Mouse (Mus musculus) heart, embryonic 16.5 days (tissue): ENCODE data around the gene Plekhg1. TPM values are rescaled to one million over a fixed set of nuclear protein-coding genes. Genes with fewer than 3 reads are reported as not detected.

ENCODE experiments used
- ATAC-seq: fragments of 200-750 bp; cut with Nextera tagmentation; replicated peaks from 2 replicates; pipeline ENCODE4 v1.8.0; 2017; ENCODE audit warnings: moderate number of reproducible peaks; ENCODE audit not compliant: insufficient read depth, low FRiP score; ENCODE audit errors: extremely low read depth
- H3K27ac ChIP-seq: fragments of 300-500 bp; sonication (generic); 2 replicates; pipeline ENCODE4 v1.5.1; 2014; ENCODE audit warnings: mild to moderate bottlenecking, low read length, control low read depth, moderate library complexity
- H3K27me3 ChIP-seq: fragments of 300-500 bp; sonication (generic); 2 replicates; pipeline ENCODE4 v1.6.1; 2014; ENCODE audit warnings: low read length, mixed read lengths; ENCODE audit not compliant: control insufficient read depth, insufficient read depth
- H3K36me3 ChIP-seq: fragments of 300-500 bp; sonication (generic); 2 replicates; pipeline ENCODE4 v1.6.1; 2014; ENCODE audit not compliant: control insufficient read depth, insufficient read depth
- H3K4me1 ChIP-seq: fragments of 300-500 bp; sonication (generic); 2 replicates; pipeline ENCODE4 v1.6.1; 2014; ENCODE audit warnings: low read length, mixed read lengths; ENCODE audit not compliant: control insufficient read depth, insufficient read depth
- H3K4me2 ChIP-seq: fragments of 300-500 bp; sonication (generic); 2 replicates; pipeline ENCODE4 v1.6.1; 2014; ENCODE audit warnings: low read depth, mild to moderate bottlenecking, control low read depth, low read length
- H3K4me3 ChIP-seq: fragments of 300-500 bp; sonication (generic); 2 replicates; pipeline ENCODE4 v1.5.1; 2014; ENCODE audit warnings: mild to moderate bottlenecking, control low read depth, low read length
- H3K9ac ChIP-seq: fragments of 300-500 bp; sonication (generic); 2 replicates; pipeline ENCODE4 v1.6.1; 2014; ENCODE audit warnings: low read length, control low read depth
- H3K9me3 ChIP-seq: fragments of 300-500 bp; sonication (generic); replicated peaks from 2 replicates; pipeline ENCODE4 v1.6.1; 2016; ENCODE audit warnings: low read length; ENCODE audit not compliant: control insufficient read depth
- WGBS: fragments of 180-500 bp; shearing (Covaris S2); extraction: QIAGEN DNeasy Blood & Tissue Kit; methylation state at CpG from one replicate; pipeline ENCODE4 v1.1.7; 2014; 5-methylcytosine and 5-hydroxymethylcytosine counted together
- polyA plus RNA-seq: library from polyadenylated mRNA; unstranded; fragments of >200 nt; fragmentation: Nextera tagmentation; extraction: Ambion mirVana; gene quantifications from 2 replicates; pipeline ENCODE4 v1.2.1, GENCODE M21; 2015

Plekhg1 gene
- polyA plus RNA-seq, 1 experiment from 2014 or later = 9.3 TPM

DNA sequence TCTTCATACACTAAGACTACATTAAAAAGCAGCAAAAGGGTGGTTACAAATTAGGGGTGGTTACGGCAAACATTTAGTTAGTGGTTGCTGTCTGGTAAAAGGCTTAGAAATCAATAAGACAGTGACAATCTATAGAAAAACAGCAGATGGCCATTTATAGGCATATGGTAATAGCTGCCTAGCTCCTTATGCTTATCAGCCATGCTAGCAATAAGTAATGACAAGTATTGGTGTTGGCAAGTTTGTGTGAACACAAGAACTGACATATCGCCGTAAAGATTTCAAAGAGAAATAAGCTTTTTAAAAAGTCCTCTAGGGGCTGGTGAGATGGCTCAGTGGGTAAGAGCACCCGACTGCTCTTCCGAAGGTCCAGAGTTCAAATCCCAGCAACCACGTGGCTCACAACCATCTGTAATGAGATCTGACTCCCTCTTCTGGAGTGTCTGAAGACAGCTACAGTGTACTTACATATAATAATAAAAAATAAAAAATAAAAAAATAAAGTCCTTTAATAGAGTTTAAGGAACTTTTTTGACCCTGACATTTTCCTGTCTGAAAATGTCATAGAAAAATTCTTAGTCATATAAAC lies 250.2 kb downstream of the Plekhg1 start:
- no peak for ATAC-seq
- Histone ChIP-seq H3K4me1 (no peaks in the 10 kb centered on the region), H3K27ac (no peak overlapping the region), H3K27me3 (no peaks in the 10 kb centered on the region), H3K9ac (no peak overlapping the region), H3K4me2 (no peak overlapping the region), H3K9me3 (no peaks in the 10 kb centered on the region), H3K36me3 (peaks cover 7% of the 10 kb centered on the region), H3K4me3 (no peak overlapping the region)
- WGBS = 91% methylated on average over 6 of the region's 6 CpGs

DNA sequence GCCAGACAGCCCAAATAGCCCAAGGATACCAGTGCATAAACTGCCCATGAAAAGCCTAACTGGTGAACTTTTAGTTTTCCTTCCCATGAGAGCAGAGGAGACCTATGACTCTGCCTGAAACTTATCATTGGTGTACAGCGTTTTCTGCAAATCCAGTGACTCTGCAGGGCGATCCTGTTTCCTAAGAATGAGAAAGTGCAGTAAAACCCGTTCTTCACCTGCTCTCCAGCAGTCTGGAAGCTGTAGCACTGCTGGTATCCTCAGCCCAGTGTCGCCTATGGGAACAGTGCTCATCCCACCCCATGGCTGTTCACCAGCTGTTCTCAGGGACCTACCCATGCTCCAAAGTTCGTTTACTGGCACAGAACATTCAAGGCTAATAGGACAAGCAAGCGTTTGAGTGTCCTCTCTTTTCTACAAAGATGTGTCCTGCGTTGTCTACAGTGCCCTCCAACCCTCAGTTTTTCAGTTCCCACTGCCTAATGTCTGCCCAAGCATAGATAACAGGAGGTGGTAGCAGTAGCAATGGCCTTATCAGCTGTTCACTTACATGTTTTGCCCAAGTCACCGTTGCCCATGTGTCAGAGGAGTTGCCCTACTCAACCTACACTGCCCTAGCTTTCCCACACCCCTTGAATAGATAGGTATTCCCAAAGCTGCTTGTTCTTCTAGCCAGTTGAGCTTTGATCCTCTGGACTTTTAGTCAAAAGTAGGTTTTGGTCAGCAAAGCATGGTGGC lies 253.4 kb downstream of the Plekhg1 start:
- Histone ChIP-seq H3K4me3 (no peak overlapping the region), H3K27me3 (no peaks in the 10 kb centered on the region), H3K36me3 (peaks cover 7% of the 10 kb centered on the region), H3K4me1 (no peaks in the 10 kb centered on the region), H3K9me3 (no peaks in the 10 kb centered on the region), H3K4me2 (no peak overlapping the region), H3K9ac (no peak overlapping the region), H3K27ac (no peak overlapping the region)
- WGBS = 75% methylated on average over 8 of the region's 8 CpGs
- ATAC-seq = no peak

GRCm38 (mm10) chr10:3995277-3995676 lies 255.1 kb downstream of the Plekhg1 start:
- H3K36me3 ChIP-seq = peaks cover 5% of the 10 kb centered on the region
- no peaks in the 10 kb centered on the region for H3K9me3 ChIP-seq
- no peaks in the 10 kb centered on the region for H3K27me3 ChIP-seq
- no peak overlapping the region for H3K9ac ChIP-seq
- H3K4me2 ChIP-seq = no peak overlapping the region
- H3K27ac ChIP-seq = no peak overlapping the region
- no peaks in the 10 kb centered on the region for H3K4me1 ChIP-seq
- no peak for ATAC-seq
- 80% methylated on average over 4 of the region's 4 CpGs for WGBS
- H3K4me3 ChIP-seq = no peak overlapping the region

DNA sequence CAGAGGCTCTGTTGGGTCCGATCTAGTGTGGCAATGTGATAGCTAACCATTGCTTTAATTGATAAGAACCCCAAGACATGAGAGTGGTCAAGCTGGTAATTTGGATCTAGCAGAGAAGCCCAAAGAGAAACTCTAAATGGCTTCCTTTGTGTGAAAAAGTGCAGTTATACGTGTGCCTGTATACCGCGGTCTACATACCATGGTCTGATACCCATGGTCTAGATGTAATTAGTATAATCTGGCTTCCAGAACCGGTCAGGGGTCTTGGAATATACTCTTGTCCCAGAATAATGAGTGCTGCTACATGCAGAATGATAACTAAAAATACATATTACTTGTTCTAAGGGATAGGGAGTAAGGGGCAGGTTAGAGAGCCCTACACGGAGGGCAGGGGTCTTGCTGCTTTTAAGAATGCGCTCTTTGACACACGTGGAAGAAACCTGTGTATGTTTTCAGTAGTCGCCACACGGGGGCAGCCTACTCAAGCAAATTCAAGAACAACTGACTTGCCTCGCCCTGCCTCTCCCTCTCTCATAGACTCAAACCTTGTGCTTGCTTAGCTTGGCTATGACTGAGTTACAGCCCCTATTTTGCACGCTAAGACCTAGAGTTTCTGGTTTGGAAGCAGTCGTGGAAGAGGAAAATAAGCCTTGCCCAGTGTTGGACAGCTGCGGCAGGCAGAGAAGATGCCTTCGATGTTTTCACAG lies 256.2 kb downstream of the Plekhg1 start:
- H3K4me3 ChIP-seq = no peak overlapping the region
- peaks cover 5% of the 10 kb centered on the region; the same call in 1 of the 2 replicates for H3K36me3 ChIP-seq
- H3K9me3 ChIP-seq = no peaks in the 10 kb centered on the region
- H3K9ac ChIP-seq = no peak overlapping the region
- H3K4me2 ChIP-seq = no peak overlapping the region
- H3K4me1 ChIP-seq = no peaks in the 10 kb centered on the region
- H3K27ac ChIP-seq = no peak overlapping the region
- 0 out of 2 replicates have a peak, but pooled peaks have one; percentile 41 for ATAC-seq
- WGBS = 52% methylated on average over 15 of the region's 15 CpGs
- no peaks in the 10 kb centered on the region for H3K27me3 ChIP-seq

- Histone ChIP-seq H3K9me3 (no peaks in the 10 kb centered on the region), H3K27ac (no peak overlapping the region), H3K4me3 (no peak overlapping the region), H3K27me3 (no peaks in the 10 kb centered on the region), H3K4me1 (no peaks in the 10 kb centered on the region), H3K4me2 (no peak overlapping the region), H3K36me3 (peaks cover 5% of the 10 kb centered on the region; the same call in 1 of the 2 replicates), H3K9ac (no peak overlapping the region)
- 72% methylated on average over 7 of the region's 7 CpGs for WGBS
- no peak for ATAC-seq
Observed at GRCm38 (mm10) chr10:3997851-3998426, 257.8 kb downstream of the Plekhg1 start.

DNA sequence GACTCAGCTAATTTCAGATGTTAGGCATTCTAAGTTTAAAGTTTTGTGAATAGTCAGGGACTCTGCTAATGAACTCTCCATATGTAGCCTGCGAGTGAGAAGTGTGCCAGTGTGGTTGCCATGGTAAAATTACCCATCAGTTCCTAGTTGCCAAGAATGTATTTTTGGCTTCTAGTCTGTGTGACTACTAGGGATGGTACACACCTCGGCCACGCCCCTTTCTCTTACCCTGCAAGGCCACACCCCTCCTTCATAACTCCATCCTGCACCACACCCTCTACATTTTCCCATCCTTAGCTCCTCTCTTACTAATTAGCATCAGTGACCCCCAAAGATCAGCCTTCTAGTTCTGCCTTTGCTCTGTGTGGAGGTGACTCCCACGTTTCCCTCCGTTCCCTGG lies 262.5 kb downstream of the Plekhg1 start:
- no peak overlapping the region for H3K9ac ChIP-seq
- H3K36me3 ChIP-seq = peaks cover 5% of the 10 kb centered on the region; the same call in 1 of the 2 replicates
- WGBS = 84% methylated on average over 5 of the region's 5 CpGs
- ATAC-seq = no peak
- no peak overlapping the region for H3K27ac ChIP-seq
- H3K4me3 ChIP-seq = no peak overlapping the region
- H3K27me3 ChIP-seq = no peaks in the 10 kb centered on the region
- H3K4me2 ChIP-seq = no peak overlapping the region
- no peaks in the 10 kb centered on the region for H3K4me1 ChIP-seq
- H3K9me3 ChIP-seq = no peaks in the 10 kb centered on the region

GRCm38 (mm10) chr10:4005191-4005590 lies 265.0 kb downstream of the Plekhg1 start:
- 72% methylated on average over 7 of the region's 7 CpGs for WGBS
- no peaks in the 10 kb centered on the region for H3K27me3 ChIP-seq
- no peak overlapping the region for H3K9ac ChIP-seq
- no peak overlapping the region for H3K4me3 ChIP-seq
- no peak overlapping the region for H3K4me2 ChIP-seq
- H3K4me1 ChIP-seq = no peaks in the 10 kb centered on the region
- no peaks in the 10 kb centered on the region for H3K9me3 ChIP-seq
- no peaks in the 10 kb centered on the region for H3K36me3 ChIP-seq
- ATAC-seq = no peak
- H3K27ac ChIP-seq = peak overlapping the region; percentile 39; the same call in 1 of the 2 replicates

DNA sequence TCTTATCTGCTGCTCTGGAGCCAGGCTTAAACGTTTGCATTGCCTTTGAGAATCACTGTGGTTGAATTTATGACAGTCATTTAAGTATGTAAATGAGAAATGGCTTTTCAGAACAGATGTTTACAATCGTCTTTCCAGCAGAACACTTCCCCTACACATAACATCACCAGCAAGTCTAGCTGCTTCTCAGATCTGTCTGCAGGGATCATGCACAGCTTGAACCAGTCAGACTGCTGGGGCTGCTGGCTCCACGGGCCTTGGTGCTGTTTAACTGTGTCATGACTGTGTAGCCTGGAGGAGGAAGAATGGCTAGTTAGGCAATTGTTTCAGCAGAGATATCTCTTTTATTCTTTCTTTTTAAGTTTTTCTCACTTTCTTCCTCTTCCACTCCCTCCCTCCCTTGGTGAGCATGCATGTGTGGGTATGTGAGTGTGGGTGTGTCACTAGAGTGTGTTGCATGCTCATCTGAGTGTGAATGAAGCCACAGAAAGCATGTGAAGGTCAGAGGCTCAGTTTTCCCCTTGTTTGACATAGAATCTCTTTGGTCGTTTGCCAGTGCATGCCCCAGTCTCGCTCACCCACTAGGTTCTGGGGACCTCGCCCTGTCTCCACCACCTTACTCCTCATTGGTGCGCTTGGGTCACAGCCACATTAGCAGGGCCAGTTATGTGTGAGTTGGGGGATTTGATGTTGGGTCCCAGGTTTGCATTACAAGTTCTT lies 266.3 kb downstream of the Plekhg1 start:
- H3K4me3 ChIP-seq = no peak overlapping the region
- H3K27ac ChIP-seq = no peak overlapping the region
- 55% methylated on average over 7 of the region's 7 CpGs for WGBS
- H3K9ac ChIP-seq = no peak overlapping the region
- H3K27me3 ChIP-seq = no peaks in the 10 kb centered on the region
- H3K9me3 ChIP-seq = no peaks in the 10 kb centered on the region
- H3K36me3 ChIP-seq = no peaks in the 10 kb centered on the region
- no peak overlapping the region for H3K4me2 ChIP-seq
- no peaks in the 10 kb centered on the region for H3K4me1 ChIP-seq
- peak; percentile 76; the same call in 1 of the 2 replicates for ATAC-seq
